Mouse (Mus musculus) lung, embryonic 14.5 days (tissue): ENCODE data around the gene Gm28168. TPM values are rescaled to one million over a fixed set of nuclear protein-coding genes. Genes with fewer than 3 reads are reported as not detected.
"Not testable (repeated sequence)": the region's sequence is repeated elsewhere in the genome, so short reads cannot be mapped to it uniquely, and the experiment has no call there.

ENCODE experiments used
- ATAC-seq: fragments of 200-750 bp; cut with Nextera tagmentation; 2 replicates; pipeline ENCODE4 v1.8.0; 2017; ENCODE audit warnings: mild to moderate bottlenecking, moderate TSS enrichment, moderate library complexity; ENCODE audit not compliant: insufficient read depth
- DNase-seq: peaks from one replicate; pipeline ENCODE4 v3.0.0-alpha.2; 2015
- H3K27ac ChIP-seq: fragments of 300-500 bp; sonication (generic); 2 replicates; pipeline ENCODE4 v1.5.1; 2014; ENCODE audit warnings: low read depth, mild to moderate bottlenecking, moderate library complexity
- H3K27me3 ChIP-seq: fragments of 300-500 bp; sonication (generic); 2 replicates; pipeline ENCODE4 v1.6.1; 2014; ENCODE audit warnings: low read length, control low read depth; ENCODE audit not compliant: insufficient read depth
- H3K36me3 ChIP-seq: fragments of 300-500 bp; sonication (generic); 2 replicates; pipeline ENCODE4 v1.6.1; 2014; ENCODE audit warnings: control low read depth; ENCODE audit not compliant: insufficient read depth
- H3K4me1 ChIP-seq: fragments of 300-500 bp; sonication (generic); 2 replicates; pipeline ENCODE4 v1.6.1; 2014; ENCODE audit warnings: antibody characterized with exemption, control low read depth; ENCODE audit not compliant: insufficient read depth
- H3K4me2 ChIP-seq: fragments of 300-500 bp; sonication (generic); 2 replicates; pipeline ENCODE4 v1.6.1; 2014; ENCODE audit warnings: mild to moderate bottlenecking
- H3K4me3 ChIP-seq: fragments of 300-500 bp; sonication (generic); 2 replicates; pipeline ENCODE4 v1.5.1; 2014; ENCODE audit warnings: low read depth, low read length
- H3K9ac ChIP-seq: fragments of 300-500 bp; sonication (generic); 2 replicates; pipeline ENCODE4 v1.6.1; 2014
- H3K9me3 ChIP-seq: fragments of 300-500 bp; sonication (generic); 2 replicates; pipeline ENCODE4 v1.6.1; 2016; ENCODE audit warnings: low read depth, low read length, control low read depth
- CTCF ChIP-seq: IDR thresholded peaks from 2 replicates; pipeline ENCODE4 v1.5.1; 2016; ENCODE audit warnings: antibody characterized with exemption, low read depth
- WGBS: fragments of 180-500 bp; shearing (Covaris S2); extraction: QIAGEN DNeasy Blood & Tissue Kit; methylation state at CpG from one replicate; pipeline ENCODE4 v1.1.7; 2014; 5-methylcytosine and 5-hydroxymethylcytosine counted together
- polyA plus RNA-seq: library from polyadenylated mRNA; unstranded; fragments of >200 nt; fragmentation: Nextera tagmentation; extraction: Ambion mirVana; gene quantifications from 2 replicates; pipeline ENCODE4 v1.2.1, GENCODE M21; 2014

The Gm28168 gene
- polyA plus RNA-seq, result not detected in 2 replicates

DNA sequence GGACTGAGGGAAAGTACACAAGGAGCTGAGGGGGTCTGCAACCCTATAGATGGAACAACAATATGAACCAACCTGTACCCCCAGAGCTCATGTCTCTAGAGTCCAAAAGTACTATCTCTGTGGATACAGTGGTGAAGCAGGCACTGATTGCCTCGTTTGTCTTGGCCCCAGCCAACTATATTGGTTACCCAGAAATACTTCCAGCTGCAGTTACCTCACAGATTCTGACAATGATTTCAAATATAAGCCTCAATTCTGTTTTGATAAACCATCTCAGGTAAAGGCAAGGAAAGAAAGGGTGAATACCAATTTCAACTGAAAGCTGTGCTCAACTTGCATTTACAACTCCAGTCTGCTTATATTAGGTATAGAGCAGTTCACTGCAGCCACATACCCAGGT, at the start of gene Gm28168:
TSS of gene Gm28168 (plus strand) at position 301 of the 400 bp plus-strand sequence.
- H3K36me3 ChIP-seq, H3K27ac ChIP-seq, H3K9ac ChIP-seq, H3K4me1 ChIP-seq, H3K4me3 ChIP-seq, H3K9me3 ChIP-seq, H3K27me3 ChIP-seq, ATAC-seq, H3K4me2 ChIP-seq, DNase-seq: not testable (repeated sequence)
- WGBS, result 29% methylated on average over 1 of the region's 1 CpGs

DNA sequence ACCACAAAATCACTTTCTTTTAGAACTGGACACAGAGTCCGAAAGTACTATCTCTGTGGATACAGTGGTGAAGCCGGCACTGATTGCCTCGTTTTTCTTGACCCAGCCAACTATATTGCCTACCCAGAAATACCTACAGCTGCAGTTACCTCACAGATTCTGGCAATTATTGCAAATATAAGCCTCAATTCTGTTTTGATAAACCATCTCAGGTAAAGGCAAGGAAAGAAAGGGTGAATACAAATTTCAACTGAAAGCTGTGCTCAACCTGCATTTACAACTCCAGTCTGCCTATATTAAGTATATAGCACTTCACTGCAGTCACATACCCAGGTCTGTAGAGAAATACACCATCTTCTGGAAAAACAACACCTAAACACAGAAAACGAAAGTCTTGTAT, 37.8 kb downstream of the Gm28168 start, which contains the start of gene Gm7145:
TSS of gene Gm7145 (plus strand) at position 301 of the 400 bp plus-strand sequence.
- H3K9ac ChIP-seq, result no peak within 1 kb of the TSS
- no peaks in the 10 kb centered on the region for H3K9me3 ChIP-seq
- TF ChIP-seq CTCF, result no peak
- H3K4me3 ChIP-seq, result no peak within 1 kb of the TSS
- no peak within 1 kb of the TSS for H3K27ac ChIP-seq
- H3K36me3 ChIP-seq, result no peaks in the 10 kb centered on the region
- H3K27me3 ChIP-seq, result no peaks in the 10 kb centered on the region
- ATAC-seq (no peak), DNase-seq (no peak)
- no peak within 1 kb of the TSS for H3K4me2 ChIP-seq
- no peaks in the 10 kb centered on the region for H3K4me1 ChIP-seq
- 78% methylated on average over 4 of the region's 4 CpGs for WGBS

Other genes starting within 250 kb of the Gm28168 start
- gene Gm28363, start 230.9 kb upstream of the Gm28168 start, polyA plus RNA-seq, result not detected in 2 replicates
- gene B020011L13Rik, start 146.9 kb upstream of the Gm28168 start, polyA plus RNA-seq, result not detected in 2 replicates
- gene Gm28360, start 97.9 kb upstream of the Gm28168 start, polyA plus RNA-seq, result not detected in 2 replicates
- gene Gm7145, start 37.9 kb downstream of the Gm28168 start, polyA plus RNA-seq, result not detected in 2 replicates
- 0.04 and 0.08 TPM in 2 replicates for gene Gm29106, start 248.5 kb downstream of the Gm28168 start, polyA plus RNA-seq